Comparison of ENCODE assay signal across 28 mouse cellular contexts in the genomic region with DNA sequence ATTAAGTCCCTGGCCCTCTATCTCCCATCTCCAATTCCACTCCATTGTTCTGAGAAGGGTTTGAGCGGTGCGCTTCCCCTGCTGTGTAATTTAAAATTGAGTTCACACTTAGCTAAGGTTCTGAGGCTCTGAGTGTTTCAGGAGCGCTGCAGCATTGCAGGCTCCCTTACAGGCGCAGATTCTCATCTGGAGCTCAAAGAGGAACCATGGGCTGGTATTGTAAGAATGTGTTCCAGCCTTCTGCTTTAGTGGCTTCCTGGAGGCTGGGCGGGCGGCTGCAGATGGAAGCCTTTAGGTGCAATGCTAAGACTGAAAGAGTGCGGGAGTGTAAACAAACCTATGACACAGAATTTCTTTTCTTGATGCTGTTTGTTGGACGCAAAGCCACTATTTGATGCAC.
DNase-seq lines count a peak whose midpoint lies in the region; ATAC-seq and TF ChIP-seq lines count a peak whose summit lies in the region.
"Had no signal": no experiment of that assay in that cellular context is flagged by ENCODE, and none has a peak within 500 bp of the region (broad histone marks: within the 10 kb centered on the region; RNA-seq: fewer than 3 reads in every experiment).

No protein-coding gene starts in this region.

- H3K36me3 ChIP-seq in hindbrain, embryonic 10.5 days, result no peaks in the 10 kb centered on the region
- H3K36me3 ChIP-seq in hindbrain, embryonic 13.5 days, result no peaks in the 10 kb centered on the region
- no peaks in the 10 kb centered on the region for H3K36me3 ChIP-seq in midbrain, embryonic 16.5 days (ENCODE audit: control insufficient read depth, insufficient read depth, low read length)
- H3K36me3 ChIP-seq: embryonic facial prominence, embryonic 13.5 days; heart, embryonic 12.5 days; hindbrain, embryonic 15.5 days; intestine, embryonic 15.5 days; midbrain, embryonic 12.5 days; neural tube, embryonic 15.5 days had no signal

- ATAC-seq in hindbrain, embryonic 13.5 days (ENCODE audit: low FRiP score), result no peak
- ATAC-seq in midbrain, embryonic 16.5 days, result 0 out of 2 replicates have a peak, but pooled peaks have one; percentile 21
- ATAC-seq: forebrain, embryonic 13.5 days; intestine, embryonic 15.5 days; lung, postnatal 0 days had no signal

- WGBS in hindbrain, embryonic 10.5 days, result 30% methylated on average over 8 of the region's 8 CpGs
- WGBS in hindbrain, embryonic 13.5 days, result 35% methylated on average over 8 of the region's 8 CpGs
- 8% methylated on average over 8 of the region's 8 CpGs for WGBS in midbrain, embryonic 16.5 days

- TF ChIP-seq POLR2A in brain, embryonic 14.5 days (IDR thresholded peaks at IDR 0.05; ENCODE audit: borderline replicate concordance, extremely low read depth, insufficient read depth, insufficient read length, poor library complexity, severe bottlenecking), result no peak

- H3K27me3 ChIP-seq in hindbrain, embryonic 10.5 days (ENCODE audit: insufficient read depth, poor library complexity, severe bottlenecking), result peaks cover 54% of the 10 kb centered on the region
- H3K27me3 ChIP-seq in hindbrain, embryonic 13.5 days, result 0 out of 2 replicates have a peak, but pooled peaks cover 8% of the 10 kb centered on the region
- peaks cover 16% of the 10 kb centered on the region for H3K27me3 ChIP-seq in midbrain, embryonic 16.5 days (ENCODE audit: control insufficient read depth, insufficient read depth, low read depth, low read length)
- H3K27me3 ChIP-seq: intestine, embryonic 15.5 days; neural tube, embryonic 15.5 days had no signal

- TF ChIP-seq CTCF in brain, embryonic 14.5 days (IDR thresholded peaks at IDR 0.05; ENCODE audit: borderline replicate concordance, extremely low read depth, insufficient read depth, insufficient read length), result no peak

- H3K4me2 ChIP-seq in hindbrain, embryonic 13.5 days, result no peak overlapping the region
- H3K4me2 ChIP-seq in midbrain, embryonic 16.5 days (ENCODE audit: low read length), result no peak overlapping the region
- H3K4me2 ChIP-seq: embryonic facial prominence, embryonic 13.5 days; forebrain, embryonic 13.5 days; heart, embryonic 12.5 days; hindbrain, embryonic 15.5 days; intestine, embryonic 15.5 days; midbrain, embryonic 12.5 days; neural tube, embryonic 15.5 days had no signal

- peaks cover 4% of the 10 kb centered on the region; the same call in 1 of the 2 replicates for H3K4me1 ChIP-seq in hindbrain, embryonic 10.5 days (replicated peaks)
- 0 out of 2 replicates have a peak, but pooled peaks cover 5% of the 10 kb centered on the region for H3K4me1 ChIP-seq in hindbrain, embryonic 13.5 days (replicated peaks)
- H3K4me1 ChIP-seq in midbrain, embryonic 16.5 days (ENCODE audit: control insufficient read depth, insufficient read depth, low read length), result peaks cover 3% of the 10 kb centered on the region; the same call in 1 of the 2 replicates
- H3K4me1 ChIP-seq: embryonic facial prominence, embryonic 13.5 days; forebrain, embryonic 13.5 days; heart, embryonic 12.5 days; intestine, embryonic 15.5 days; neural tube, embryonic 15.5 days had no signal

- no peak overlapping the region for H3K4me3 ChIP-seq in hindbrain, embryonic 10.5 days
- H3K4me3 ChIP-seq in hindbrain, embryonic 13.5 days, result no peak overlapping the region
- H3K4me3 ChIP-seq in midbrain, embryonic 16.5 days (ENCODE audit: low read depth, low read length), result no peak overlapping the region
- H3K4me3 ChIP-seq: embryonic facial prominence, embryonic 13.5 days; erythroblast, embryonic 14.5 days; forebrain, embryonic 13.5 days; heart, embryonic 12.5 days; hindbrain, embryonic 15.5 days; intestine, embryonic 15.5 days; midbrain, embryonic 12.5 days; neural tube, embryonic 15.5 days had no signal

- H3K9ac ChIP-seq in hindbrain, embryonic 13.5 days, result no peak overlapping the region
- H3K9ac ChIP-seq in midbrain, embryonic 16.5 days (ENCODE audit: low read depth, low read length), result no peak overlapping the region; the same call in 1 of the 2 replicates
- H3K9ac ChIP-seq: embryonic facial prominence, embryonic 13.5 days; forebrain, embryonic 13.5 days; heart, embryonic 12.5 days; hindbrain, embryonic 15.5 days; intestine, embryonic 15.5 days; midbrain, embryonic 12.5 days; neural tube, embryonic 15.5 days had no signal

- peak; percentile 3 for DNase-seq in hindbrain, embryonic 10.5 days (ENCODE audit: low spot score)
- DNase-seq in ZHBTc4 (ENCODE audit: low read depth, low spot score), result peak; percentile 5
- peak; percentile 52 for DNase-seq in brain, embryonic 14.5 days (ENCODE audit: low read depth)
- DNase-seq in urinary bladder, postnatal 25 days (ENCODE audit: low spot score), result no peak
- DNase-seq in adrenal gland, postnatal 14 days, result no peak
- DNase-seq: adrenal gland, postnatal 25 days; cerebellum, adult 11-12 months; cerebellum, postnatal 14 days; gastrocnemius, postnatal 14 days; heart, adult 18-20 months; heart, postnatal 14 days; kidney, adult 8-10 months; kidney, postnatal 14 days; layer of hippocampus, postnatal 36 days; right cerebral cortex, postnatal 14 days had no signal

- H3K27ac ChIP-seq in hindbrain, embryonic 10.5 days, result no peak overlapping the region
- no peak overlapping the region for H3K27ac ChIP-seq in hindbrain, embryonic 13.5 days
- H3K27ac ChIP-seq in midbrain, embryonic 16.5 days (ENCODE audit: low read length), result no peak overlapping the region
- H3K27ac ChIP-seq: embryonic facial prominence, embryonic 13.5 days; forebrain, embryonic 13.5 days; hindbrain, embryonic 15.5 days; intestine, embryonic 15.5 days; macrophage; midbrain, embryonic 12.5 days; neural tube, embryonic 15.5 days; stomach, postnatal 0 days had no signal

- H3K9me3 ChIP-seq in hindbrain, embryonic 10.5 days, result no peaks in the 10 kb centered on the region
- no peaks in the 10 kb centered on the region for H3K9me3 ChIP-seq in hindbrain, embryonic 13.5 days
- H3K9me3 ChIP-seq in midbrain, embryonic 16.5 days (replicated peaks; ENCODE audit: control insufficient read depth, low read length, poor library complexity, severe bottlenecking), result no peaks in the 10 kb centered on the region
- H3K9me3 ChIP-seq: embryonic facial prominence, embryonic 13.5 days; forebrain, embryonic 13.5 days; heart, embryonic 12.5 days; hindbrain, embryonic 15.5 days; intestine, embryonic 15.5 days; midbrain, embryonic 12.5 days; neural tube, embryonic 15.5 days had no signal

Comparison
In these comparisons a context has a peak if more than half of its experiments do, and no peak if none do; other contexts are left out.
1. DNase-seq: peak in hindbrain, embryonic 10.5 days (single experiment), ZHBTc4 (single experiment) and brain, embryonic 14.5 days (single experiment); none in urinary bladder, postnatal 25 days (single experiment) and adrenal gland, postnatal 14 days (single experiment).